Mouse (Mus musculus) testis, adult 2 months (tissue): ENCODE results near the gene Ss18l1. TPM values are rescaled to one million over a fixed set of nuclear protein-coding genes. Genes with fewer than 3 reads are reported as not detected.
A peak's percentile ranks its signal among the peaks of the same experiment; 100 is the strongest.

Experiments
- H3K27ac ChIP-seq: fragments of 200-500 bp; 2 replicates; pipeline ENCODE4 v1.5.1; 2012; ENCODE audit warnings: low read depth, low read length; ENCODE audit not compliant: control insufficient read depth, insufficient read depth
- H3K27me3 ChIP-seq: fragments of 200-500 bp; 2 replicates; pipeline ENCODE4 v1.6.1; 2012; ENCODE audit warnings: mild to moderate bottlenecking, low read length, moderate library complexity; ENCODE audit not compliant: control insufficient read depth, insufficient read depth
- H3K36me3 ChIP-seq: fragments of 200-500 bp; 2 replicates; pipeline ENCODE4 v1.6.1; 2012; ENCODE audit warnings: mild to moderate bottlenecking, low read length; ENCODE audit not compliant: control insufficient read depth, insufficient read depth
- H3K4me1 ChIP-seq: fragments of 200-500 bp; 2 replicates; pipeline ENCODE4 v1.6.1; 2012; ENCODE audit warnings: low read length; ENCODE audit not compliant: control insufficient read depth, insufficient read depth
- H3K4me3 ChIP-seq: fragments of 200-500 bp; 2 replicates; pipeline ENCODE4 v1.5.1; 2012; ENCODE audit warnings: low read depth, mild to moderate bottlenecking, low read length, moderate library complexity, mixed read lengths; ENCODE audit not compliant: control insufficient read depth
- CTCF ChIP-seq: fragments of 200-500 bp; IDR thresholded peaks from 2 replicates; pipeline ENCODE4 v1.5.1; 2012; ENCODE audit warnings: low read depth, mild to moderate bottlenecking, inconsistent platforms, low read length, moderate library complexity; ENCODE audit not compliant: control insufficient read depth, insufficient read depth, insufficient replicate concordance
- POLR2A ChIP-seq: fragments of 200-500 bp; IDR thresholded peaks from 2 replicates; pipeline ENCODE4 v1.6.1; 2012; ENCODE audit warnings: low read depth, mild to moderate bottlenecking, inconsistent platforms, low read length, moderate library complexity; ENCODE audit not compliant: control insufficient read depth
- polyA plus RNA-seq: library from polyadenylated mRNA; depleted of rRNA; stranded (reverse); fragments of >200 nt; gene quantifications from 2 replicates; pipeline ENCODE4 v1.2.3, GENCODE M21; 2012; rRNA removed

The Ss18l1 gene
- 4.0 TPM in 2 replicates for polyA plus RNA-seq

- no peaks in the 10 kb centered on the region; the same call in 1 of the 2 replicates for H3K36me3 ChIP-seq
- H3K4me1 ChIP-seq, result peaks cover 13% of the 10 kb centered on the region
- TF ChIP-seq POLR2A, result peak; percentile 64
- TF ChIP-seq CTCF, result no peak
- H3K4me3 ChIP-seq, result peak within 1 kb of the TSS; percentile 85
- peak within 1 kb of the TSS; percentile 81 for H3K27ac ChIP-seq
- no peaks in the 10 kb centered on the region for H3K27me3 ChIP-seq
These were observed at the start of gene Ss18l1, which contains the start of gene Psma7 for GRCm38 (mm10) chr2:180042256-180042857. Ss18l1 (plus strand) TSS chr2:180042509. Psma7 (minus strand) TSS chr2:180042433.

GRCm38 (mm10) chr2:179993071-179993470, 49.2 kb upstream of the Ss18l1 start:
- no peaks in the 10 kb centered on the region for H3K36me3 ChIP-seq
- no peaks in the 10 kb centered on the region for H3K27me3 ChIP-seq
- H3K4me3 ChIP-seq, result no peak overlapping the region
- no peaks in the 10 kb centered on the region for H3K4me1 ChIP-seq
- TF ChIP-seq POLR2A (no peak), CTCF (no peak)
- H3K27ac ChIP-seq, result no peak overlapping the region

GRCm38 (mm10) chr2:179998431-179998830, 43.9 kb upstream of the Ss18l1 start:
- Histone ChIP-seq H3K4me3 (no peak overlapping the region), H3K27me3 (no peaks in the 10 kb centered on the region), H3K36me3 (no peaks in the 10 kb centered on the region), H3K27ac (no peak overlapping the region), H3K4me1 (no peaks in the 10 kb centered on the region)
- no peak for TF ChIP-seq POLR2A
- TF ChIP-seq CTCF, result no peak

DNA sequence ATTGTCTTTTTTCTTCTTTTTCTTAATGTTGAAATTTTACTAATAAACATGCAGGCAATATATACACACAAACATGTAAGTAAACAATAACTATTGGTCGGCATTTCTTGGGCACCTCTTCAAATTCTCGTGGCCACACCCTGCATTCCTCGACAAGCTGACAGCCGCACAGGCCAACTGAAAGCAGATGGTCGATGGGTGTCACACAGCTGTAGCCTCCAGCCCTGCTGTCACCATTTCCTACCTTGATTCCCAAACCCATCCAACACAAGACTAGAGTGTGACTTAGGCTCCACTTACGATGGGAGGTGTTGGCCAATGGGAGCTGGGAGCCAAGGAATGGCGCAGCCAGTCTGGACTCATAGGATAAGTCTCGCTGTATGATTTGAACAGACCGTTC, 40.7 kb upstream of the Ss18l1 start:
- no peak for TF ChIP-seq CTCF
- no peak for TF ChIP-seq POLR2A
- Histone ChIP-seq H3K27ac (no peak overlapping the region), H3K4me3 (no peak overlapping the region), H3K36me3 (no peaks in the 10 kb centered on the region), H3K4me1 (no peaks in the 10 kb centered on the region), H3K27me3 (no peaks in the 10 kb centered on the region)

DNA sequence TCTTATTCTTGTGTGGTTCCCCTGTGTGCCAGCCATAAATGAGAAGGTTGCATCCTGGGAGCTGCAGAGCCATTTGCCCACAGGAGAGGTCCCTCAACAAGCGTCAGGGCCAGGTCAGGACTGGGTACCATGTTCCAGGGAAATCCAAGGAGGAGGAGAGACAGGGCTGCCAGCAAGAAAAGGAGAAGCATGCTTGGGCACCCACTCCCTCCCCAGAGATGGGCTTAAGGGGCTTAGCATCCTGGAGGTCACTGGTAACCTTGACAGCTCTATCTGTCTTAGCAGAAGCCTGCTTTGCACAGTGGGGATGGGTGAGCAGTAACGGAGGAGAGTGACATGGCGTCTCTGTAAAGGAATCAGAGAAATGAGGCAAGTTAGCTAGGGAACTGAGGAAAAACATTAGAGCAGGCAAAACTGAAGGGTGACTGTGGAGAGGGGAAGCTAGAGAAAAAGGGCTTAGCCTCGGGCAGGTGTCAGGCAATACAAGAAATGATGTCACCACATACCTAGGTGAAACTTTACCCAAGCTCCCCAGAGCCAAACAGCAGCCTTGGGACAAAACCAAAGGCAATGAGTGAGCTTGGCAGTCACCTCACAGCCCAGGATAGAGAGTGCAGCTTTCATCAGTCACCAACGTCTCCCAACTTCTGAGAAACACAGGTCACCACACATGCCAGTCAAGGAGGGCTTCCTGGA, 36.5 kb upstream of the Ss18l1 start:
- no peak overlapping the region for H3K27ac ChIP-seq
- H3K27me3 ChIP-seq, result no peaks in the 10 kb centered on the region
- no peaks in the 10 kb centered on the region for H3K36me3 ChIP-seq
- TF ChIP-seq POLR2A, result no peak
- no peak for TF ChIP-seq CTCF
- H3K4me3 ChIP-seq, result no peak overlapping the region
- H3K4me1 ChIP-seq, result no peaks in the 10 kb centered on the region; the same call in 1 of the 2 replicates

DNA sequence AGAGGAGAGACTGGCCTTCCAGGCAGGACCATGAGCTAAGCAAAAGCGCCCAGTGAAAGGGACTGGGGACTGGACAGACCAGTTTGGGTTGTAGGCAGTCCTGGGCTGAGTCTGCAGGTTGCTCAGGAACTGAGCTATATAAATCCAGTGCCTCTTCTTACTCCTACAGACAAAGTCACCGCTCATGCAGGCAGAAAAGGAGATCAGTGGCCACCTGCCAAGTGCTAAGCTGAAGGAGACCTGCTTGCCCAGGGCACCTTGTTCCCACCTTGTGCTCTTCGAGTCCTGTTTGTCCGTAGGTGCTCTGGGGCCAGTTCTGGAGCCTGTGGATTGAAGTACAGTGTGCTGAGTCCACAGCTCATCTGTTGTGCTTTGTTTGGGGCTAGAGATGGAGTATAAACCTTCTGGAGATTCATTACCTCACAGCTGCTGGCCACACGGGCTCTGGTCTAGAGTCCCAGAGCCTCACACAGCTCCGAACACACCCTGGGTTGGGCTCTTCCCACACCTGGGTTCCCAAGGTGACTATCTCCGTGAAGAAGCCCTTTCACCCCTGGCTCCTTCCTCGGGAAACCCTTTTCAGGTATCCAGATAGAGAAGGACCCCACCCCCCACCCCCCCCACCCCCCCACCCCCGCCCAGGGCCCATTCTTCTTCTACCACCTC, 35.8 kb upstream of the Ss18l1 start:
- no peak overlapping the region for H3K27ac ChIP-seq
- TF ChIP-seq POLR2A (no peak), CTCF (no peak)
- no peaks in the 10 kb centered on the region for H3K36me3 ChIP-seq
- H3K27me3 ChIP-seq, result no peaks in the 10 kb centered on the region
- H3K4me1 ChIP-seq, result no peaks in the 10 kb centered on the region; the same call in 1 of the 2 replicates
- no peak overlapping the region for H3K4me3 ChIP-seq

GRCm38 (mm10) chr2:180010686-180011085, 31.6 kb upstream of the Ss18l1 start:
- Histone ChIP-seq H3K27me3 (no peaks in the 10 kb centered on the region), H3K27ac (no peak overlapping the region), H3K4me3 (no peak overlapping the region), H3K36me3 (no peaks in the 10 kb centered on the region), H3K4me1 (peaks cover 4% of the 10 kb centered on the region; the same call in 1 of the 2 replicates)
- TF ChIP-seq CTCF (no peak), POLR2A (no peak)
